Mouse (Mus musculus): ENCODE measurements around the gene Pmm2. TPM values are rescaled to one million over a fixed set of nuclear protein-coding genes. Genes with fewer than 3 reads are reported as not detected.
A peak's percentile ranks its signal among the peaks of the same experiment; 100 is the strongest.

Pmm2 gene
- total RNA-seq, 2 experiments from 2014 or later: 25.4 to 29.5 TPM

DNA sequence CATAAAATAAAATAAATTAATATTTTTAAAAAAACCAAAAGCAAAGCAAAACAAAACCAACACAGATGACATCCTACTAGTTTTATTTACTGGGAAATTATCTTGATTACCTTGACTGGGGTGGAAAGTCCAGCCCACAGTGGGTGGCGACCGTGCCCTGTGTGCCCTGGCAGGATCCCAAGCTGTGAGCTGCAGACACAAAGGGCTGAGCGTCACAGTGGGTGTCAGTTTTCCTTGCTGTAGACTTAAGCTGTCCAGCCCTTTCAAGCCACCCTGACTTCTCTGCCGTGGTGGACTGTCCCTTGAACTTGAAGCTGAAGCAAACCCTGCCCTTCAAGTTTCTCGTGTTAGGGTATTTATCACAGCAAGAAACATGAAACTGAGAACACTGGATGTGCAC is 40.6 kb downstream of the Pmm2 start:
- DNase-seq (ENCODE audit: low spot score in 2 of 2): no peak

DNA sequence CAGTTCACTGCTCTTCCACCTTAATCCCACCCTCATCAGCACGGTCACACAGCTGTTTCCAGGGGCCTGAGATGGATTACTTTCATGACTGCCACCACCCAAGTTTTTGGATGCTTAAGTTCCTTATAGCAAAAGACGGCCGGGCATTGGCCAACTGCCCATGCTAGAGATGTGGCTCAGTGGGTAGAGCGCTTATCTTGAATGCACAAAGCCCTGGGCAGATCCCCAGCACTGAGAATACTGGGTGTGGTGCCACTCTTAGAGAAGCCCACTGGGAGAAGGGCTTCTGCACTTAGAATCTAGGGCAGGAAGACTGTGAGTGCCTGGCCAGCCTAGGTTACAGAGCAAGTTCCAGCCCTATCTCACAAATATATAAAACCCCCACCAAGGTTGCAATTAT is 41.2 kb downstream of the Pmm2 start:
- no peak for DNase-seq (ENCODE audit: low spot score in 2 of 2)

DNA sequence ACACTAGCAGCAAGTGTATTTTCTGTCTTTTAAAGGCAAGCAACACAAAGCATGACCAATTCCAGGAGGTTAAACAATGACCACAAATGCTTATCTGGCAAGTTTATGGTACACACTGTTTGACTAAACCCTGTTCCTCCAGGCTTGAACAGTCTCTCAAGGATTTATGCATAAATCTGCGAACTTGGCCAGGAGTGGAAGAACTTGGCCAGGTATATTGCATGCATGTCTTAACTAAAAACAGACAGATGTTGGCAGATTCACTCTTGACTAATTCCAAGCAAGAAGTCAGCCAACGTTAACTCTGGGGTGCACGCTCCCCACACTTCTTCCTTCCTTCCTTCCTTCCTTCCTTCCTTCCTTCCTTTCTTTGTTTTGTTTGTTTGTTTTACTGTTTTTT is 42.3 kb downstream of the Pmm2 start:
- DNase-seq (ENCODE audit: low spot score in 2 of 2): no peak

DNA sequence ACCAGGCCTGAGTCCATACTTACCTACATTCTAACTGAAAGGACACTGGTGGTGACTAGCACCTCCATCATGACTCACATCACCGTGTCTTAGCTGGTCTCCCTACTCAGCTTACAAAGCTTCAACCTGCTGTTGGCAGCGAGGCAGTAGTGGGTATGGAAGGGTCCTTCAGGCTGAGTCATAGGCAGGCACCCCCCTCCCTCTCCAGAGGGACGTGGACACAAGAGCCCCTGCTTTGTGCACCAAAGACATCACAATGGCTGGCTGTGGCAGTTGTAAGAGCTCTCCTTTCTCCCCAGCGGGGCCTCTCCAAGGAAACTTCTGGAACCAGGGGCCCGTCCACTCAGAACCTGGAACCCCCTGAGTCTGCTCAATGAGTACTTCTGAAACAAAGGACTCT is 43.0 kb downstream of the Pmm2 start, which contains the start of gene Gm5767:
Gene Gm5767, plus strand, starts transcription at position 301 of the 400 bp plus-strand sequence.
- DNase-seq (ENCODE audit: low spot score in 2 of 2): no peak

DNA sequence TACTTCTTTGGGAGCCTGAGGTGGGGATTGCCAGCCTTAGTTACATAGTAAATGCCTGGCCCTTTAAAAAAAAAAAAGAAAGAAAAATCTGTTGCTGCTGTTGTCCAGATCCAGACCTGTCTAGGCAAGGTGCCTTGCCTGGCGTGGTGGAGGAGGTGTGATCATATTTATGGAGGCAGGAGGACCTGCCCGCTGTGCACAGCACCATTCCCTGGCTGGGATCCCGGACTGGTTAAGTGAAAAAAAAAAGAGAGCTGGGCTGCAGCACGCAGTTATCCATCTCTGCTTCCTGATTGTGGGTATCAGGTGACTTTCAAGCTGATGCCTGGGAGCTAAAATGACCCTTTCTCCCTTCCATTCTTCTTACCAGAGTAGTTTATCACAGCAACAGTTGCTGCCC is 47.6 kb downstream of the Pmm2 start:
- no peak for DNase-seq (ENCODE audit: low spot score in 2 of 2)

DNA sequence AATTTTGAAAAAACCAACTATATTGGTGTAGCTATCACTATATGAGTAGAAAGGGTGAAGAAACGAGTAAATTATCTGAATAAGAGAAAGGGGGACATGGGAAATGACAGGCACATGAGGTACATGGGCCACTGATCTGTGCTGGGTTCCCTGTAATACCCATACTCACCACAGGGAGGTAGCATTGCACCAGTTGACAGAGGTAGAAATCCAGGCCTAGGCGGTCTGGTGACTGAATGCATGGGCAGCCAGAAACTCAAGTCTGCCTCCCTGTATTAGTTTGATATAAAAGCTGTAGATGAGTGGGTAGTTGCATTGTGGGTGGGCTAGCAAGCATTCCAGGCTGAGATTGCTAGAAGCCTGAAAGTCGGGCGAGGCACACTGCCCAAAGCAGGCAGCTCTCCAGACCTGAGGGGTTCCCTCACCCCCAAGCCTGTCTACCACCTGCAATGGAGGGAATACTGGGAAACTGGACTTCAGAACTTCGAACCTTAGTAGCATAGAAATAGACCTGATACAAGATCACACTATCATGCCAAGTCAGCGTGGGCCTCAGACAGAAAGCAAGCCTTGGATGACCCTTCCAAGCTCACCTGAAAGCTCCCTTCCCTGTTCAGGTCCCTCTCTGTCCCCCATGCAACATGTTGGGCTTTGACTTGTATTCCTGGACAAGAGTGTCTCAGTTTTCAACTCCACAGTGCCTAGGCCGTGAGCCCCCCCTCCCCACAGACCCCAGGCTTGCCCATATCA is 48.8 kb downstream of the Pmm2 start:
- peak; percentile 70 to 91 for DNase-seq (ENCODE audit: low spot score in 2 of 2)

DNA sequence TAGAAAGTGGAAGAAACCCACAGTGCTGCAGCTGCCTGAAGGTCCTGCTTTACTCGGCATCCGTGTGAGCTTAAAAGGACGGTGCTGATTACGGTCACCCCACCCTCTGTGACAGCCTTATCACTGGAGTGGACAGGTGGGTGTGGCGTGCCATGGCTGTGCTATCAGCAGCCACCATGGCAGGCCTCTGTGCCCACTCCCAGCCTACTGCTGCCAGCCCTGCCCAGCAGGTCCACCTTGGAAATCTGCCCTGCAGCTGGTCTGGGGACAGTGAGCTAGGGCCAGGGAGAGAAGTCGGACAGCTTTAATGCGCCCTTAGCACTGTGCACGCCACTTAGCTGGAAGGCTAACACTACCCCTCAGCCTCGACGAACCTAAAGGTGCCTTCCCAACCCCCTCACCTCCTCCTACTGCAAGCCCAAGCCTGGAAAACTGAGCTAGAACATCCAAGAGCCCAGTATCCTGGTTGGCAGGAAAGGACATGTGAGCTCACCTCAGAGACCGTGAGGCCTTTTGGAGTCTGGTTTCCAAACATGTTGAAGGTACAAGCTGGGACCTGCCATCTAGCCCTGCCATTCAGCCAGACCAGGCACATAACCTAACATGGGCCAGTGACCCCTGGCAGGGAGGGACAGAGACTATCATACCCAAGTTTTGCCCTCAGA is 49.5 kb downstream of the Pmm2 start:
- no peak for DNase-seq (ENCODE audit: low spot score in 2 of 2)

DNA sequence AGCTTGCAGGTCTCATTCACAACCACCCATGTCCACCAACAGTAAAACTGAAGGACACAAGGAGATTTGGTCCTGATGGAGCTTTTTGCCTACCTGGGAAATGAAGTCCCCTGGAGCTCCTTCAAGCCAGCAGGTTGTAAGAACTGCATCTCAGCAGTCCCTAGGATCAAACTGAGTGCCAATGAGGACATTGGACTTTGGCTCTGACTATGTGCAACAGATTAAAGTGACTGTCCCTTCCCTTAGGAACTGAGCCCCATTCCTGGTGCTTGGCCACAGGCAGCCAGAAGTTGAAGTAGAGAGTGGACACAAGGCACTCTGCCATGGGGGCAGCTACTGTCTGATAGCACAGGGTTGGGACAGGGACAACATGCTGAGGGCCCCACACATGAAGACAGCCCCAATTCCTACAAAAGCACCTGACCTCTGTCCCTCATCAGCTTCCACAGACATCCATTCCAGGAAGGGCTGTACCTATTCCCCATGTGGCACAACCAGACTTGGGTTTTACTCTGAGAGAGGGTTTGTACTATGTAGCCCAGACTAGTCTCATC is 50.2 kb downstream of the Pmm2 start:
- no peak for DNase-seq (ENCODE audit: low spot score in 2 of 2)

DNA sequence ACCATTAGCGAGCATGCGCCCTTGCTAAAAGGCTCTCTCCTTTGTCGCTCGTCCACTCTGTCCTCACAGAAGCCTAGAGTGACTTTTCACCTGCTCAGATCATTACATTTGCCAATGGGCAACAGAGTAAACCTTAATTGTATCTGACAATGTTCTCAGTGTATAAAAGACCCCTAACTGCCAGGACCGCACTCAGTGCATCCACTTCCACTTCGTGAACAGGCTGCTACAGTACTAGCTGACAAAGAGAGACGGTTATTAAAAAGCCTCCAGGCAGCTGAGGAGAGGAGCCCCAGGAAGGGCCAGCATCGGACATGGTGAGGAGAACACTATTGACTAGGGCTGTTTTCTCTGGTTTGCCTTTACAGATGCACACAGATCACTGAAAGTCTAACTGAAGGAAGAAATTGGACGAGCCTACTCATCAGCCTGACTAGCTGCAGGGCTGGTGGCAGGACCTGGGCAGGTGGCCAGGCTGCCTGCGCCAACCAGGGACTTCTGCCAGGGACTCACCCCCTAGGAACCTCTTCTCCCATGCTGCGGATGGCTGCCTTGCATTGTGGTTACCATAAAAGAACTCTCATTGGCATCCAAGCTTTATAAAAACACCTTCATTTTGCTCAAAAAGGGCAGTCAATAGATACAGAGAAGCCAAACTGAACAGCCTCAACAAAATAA is 52.6 kb downstream of the Pmm2 start:
- DNase-seq (ENCODE audit: low spot score in 2 of 2): peak in 1 of 2 experiments; percentile 65

DNA sequence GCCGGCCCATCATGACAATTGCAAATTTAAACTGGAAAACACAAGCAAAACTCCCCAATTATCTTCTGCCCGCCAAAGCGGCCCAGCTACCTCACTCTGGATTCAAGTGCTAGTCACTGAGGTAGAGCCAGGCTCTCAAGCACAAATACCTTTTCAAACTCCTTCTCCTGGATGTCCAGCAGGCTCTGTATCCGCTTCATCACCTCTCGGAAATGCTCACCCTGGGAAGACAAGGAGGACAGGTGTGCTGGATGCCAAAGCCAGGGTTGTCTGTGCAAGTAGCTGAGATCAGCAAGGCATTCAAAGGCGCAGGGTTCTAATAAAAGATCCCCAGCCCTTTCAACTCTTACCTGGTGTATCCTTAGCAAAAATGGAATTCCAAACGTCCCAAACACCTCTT is 53.7 kb downstream of the Pmm2 start:
- no peak for DNase-seq (ENCODE audit: low spot score in 2 of 2)

DNA sequence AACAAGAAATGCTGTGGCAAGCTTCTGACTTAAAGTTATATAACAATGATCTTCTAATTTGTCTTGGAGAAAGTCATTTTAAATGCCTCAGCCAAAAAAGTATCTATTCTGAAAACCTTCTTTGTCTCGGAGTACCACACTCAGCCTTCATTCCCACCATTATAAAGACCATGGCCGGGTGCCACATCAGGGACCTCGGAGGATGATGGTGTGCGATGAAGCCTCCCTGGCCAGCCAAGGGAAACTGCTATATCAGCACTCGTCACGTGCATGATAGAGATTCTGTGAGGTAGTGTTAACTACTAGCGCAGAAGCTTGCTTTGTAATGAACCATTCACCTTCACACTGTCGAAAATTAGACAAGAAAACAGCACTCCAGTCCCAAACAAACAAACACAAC is 62.1 kb downstream of the Pmm2 start:
- no peak for DNase-seq (ENCODE audit: low spot score in 2 of 2)

DNA sequence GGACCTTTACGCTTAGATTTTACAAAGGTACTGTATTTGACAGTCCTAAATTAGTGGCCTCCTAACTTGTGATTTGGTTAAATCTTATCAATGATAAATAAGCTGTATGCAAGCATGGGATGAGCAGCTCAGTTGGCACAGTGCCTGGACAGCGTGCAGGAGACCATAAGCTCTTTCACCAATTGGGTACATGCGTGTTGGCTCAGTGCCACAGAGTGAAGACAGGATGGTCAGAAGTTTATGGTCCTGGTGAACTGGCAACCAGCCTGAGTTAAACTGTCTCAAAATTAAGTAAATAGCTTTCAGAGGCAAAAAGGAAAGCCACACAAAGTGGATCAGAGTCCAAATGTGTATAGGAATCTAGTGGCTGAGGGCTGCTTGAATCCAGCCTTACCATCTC is 63.1 kb downstream of the Pmm2 start:
- no peak for DNase-seq (ENCODE audit: low spot score in 2 of 2)

DNA sequence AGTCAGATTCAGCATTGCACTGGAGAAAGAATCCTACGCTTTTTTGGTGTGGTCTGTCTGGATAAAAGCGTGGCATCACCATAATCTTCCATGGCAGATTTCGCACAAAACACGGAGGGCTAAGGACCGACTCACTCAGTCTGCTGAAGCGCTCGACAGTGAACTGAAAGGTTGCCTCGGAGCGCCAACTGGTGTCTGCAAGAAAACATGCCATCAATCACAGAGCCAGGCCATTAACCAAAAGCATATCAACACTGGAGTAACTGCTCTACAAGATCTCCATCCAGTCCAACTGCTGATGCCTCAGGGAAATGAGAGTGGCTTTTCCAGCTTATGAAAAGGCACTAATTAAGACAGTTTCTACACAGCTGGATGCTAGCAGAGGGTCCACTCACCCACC is 74.5 kb downstream of the Pmm2 start:
- DNase-seq (ENCODE audit: low spot score in 2 of 2): peak; percentile 31 to 60

Small RNA genes lying within 50 kb of the gene (microRNA-seq; reads per million reads assigned to microRNA genes)
- 0 reads per million in 2 experiments for gene Gm22137

Other genes with a start within 250 kb of the Pmm2 start
- 1 to 10 TPM; 4.6 to 6.4 TPM for gene Tmem114, start 212.5 kb upstream of the Pmm2 start, total RNA-seq (2021)
- 10 to 100 TPM; 26.4 TPM for gene Mettl22, start 166.9 kb upstream of the Pmm2 start, total RNA-seq (2021)
- gene Abat, start 124.2 kb upstream of the Pmm2 start, total RNA-seq (2021): 100 to 1,000 TPM; 134 to 146 TPM
- gene Tmem186, start within 50 bp of the Pmm2 start, total RNA-seq (2021): 10 to 100 TPM; 11.5 to 13.1 TPM
- 10 to 100 TPM; 27.3 to 28.4 TPM for gene Carhsp1, start 34.5 kb downstream of the Pmm2 start, total RNA-seq (2021)
- not detected for gene Gm5767, start 43.1 kb downstream of the Pmm2 start, total RNA-seq (2021)
- gene Usp7, start 154.6 kb downstream of the Pmm2 start, total RNA-seq (2021): 100 to 1,000 TPM; 144 to 151 TPM
- gene 1810013L24Rik, start 192.4 kb downstream of the Pmm2 start, total RNA-seq (2021): 100 to 1,000 TPM; 100 to 102 TPM